Mouse (Mus musculus) brain, embryonic 14.5 days (tissue): ENCODE measurements around the gene Large2.
"Not testable (repeated sequence)": the region's sequence is repeated elsewhere in the genome, so short reads cannot be mapped to it uniquely, and the experiment has no call there.

Source experiments
- CTCF ChIP-seq: fragments of 200-500 bp; IDR thresholded peaks from 2 replicates; pipeline ENCODE4 v1.5.1; 2012; ENCODE audit warnings: inconsistent platforms, mild to moderate bottlenecking, moderate library complexity, borderline replicate concordance; ENCODE audit not compliant: insufficient read depth, insufficient read length; ENCODE audit errors: extremely low read depth
- POLR2A ChIP-seq: fragments of 200-500 bp; IDR thresholded peaks from 2 replicates; pipeline ENCODE4 v1.6.1; 2012; ENCODE audit warnings: mild to moderate bottlenecking, inconsistent platforms, borderline replicate concordance; ENCODE audit not compliant: poor library complexity, insufficient read depth, insufficient read length, severe bottlenecking; ENCODE audit errors: extremely low read depth

- TF ChIP-seq POLR2A, CTCF: not testable (repeated sequence)
These were observed 25.2 kb upstream of the Large2 start for GRCm38 (mm10) chr2:92399877-92400276.
